Mouse (Mus musculus): ENCODE results near the gene Pawr. TPM values are rescaled to one million over a fixed set of nuclear protein-coding genes. Genes with fewer than 3 reads are reported as not detected.

Gene Pawr
- polyA plus RNA-seq, 1 experiment: 3.9 TPM

DNA sequence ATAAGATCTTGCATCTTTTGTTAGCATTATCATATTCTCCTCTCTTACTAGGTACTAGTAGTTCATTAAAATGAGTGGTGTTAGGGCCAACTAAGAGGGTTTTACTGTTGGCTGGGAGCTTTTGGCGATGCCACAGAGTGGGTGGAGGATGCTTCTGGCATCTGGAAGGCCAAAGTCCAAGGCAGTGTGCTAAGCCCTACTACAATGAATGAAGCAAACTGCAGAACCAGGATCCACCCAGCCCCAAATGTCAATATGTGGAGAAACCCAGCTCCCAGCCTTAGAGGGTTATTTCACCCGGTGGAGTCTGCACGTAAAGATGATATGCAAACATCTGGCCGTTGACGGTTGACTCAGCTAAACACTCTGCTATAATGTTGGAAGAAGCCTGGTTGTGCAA is 2.1 kb upstream of the Pawr start:
- Histone ChIP-seq H3K27me3 (ENCODE audit: control insufficient read depth, insufficient read depth, low read length) (peaks cover 10% of the 10 kb centered on the region; the same call in 1 of the 2 replicates), H3K36me3 (ENCODE audit: control insufficient read depth, insufficient read depth, low read length) (no peaks in the 10 kb centered on the region), H3K4me3 (ENCODE audit: control insufficient read depth, insufficient read depth, low read length) (no peak overlapping the region), H3K27ac (ENCODE audit: control insufficient read depth, insufficient read depth, low read length) (no peak overlapping the region), H3K4me1 (replicated peaks; ENCODE audit: control insufficient read depth, insufficient read depth, low read length) (peaks cover 13% of the 10 kb centered on the region)
- TF ChIP-seq CTCF (IDR thresholded peaks at IDR 0.05; ENCODE audit: borderline replicate concordance, control insufficient read depth, extremely low read depth, insufficient read depth, low read length, poor library complexity) (no peak), POLR2A (IDR thresholded peaks at IDR 0.05; ENCODE audit: control insufficient read depth, extremely low read depth, insufficient read depth, low read length, poor library complexity) (no peak)
- no peak for DNase-seq
- 90% methylated on average over 5 of the region's 5 CpGs for WGBS

DNA sequence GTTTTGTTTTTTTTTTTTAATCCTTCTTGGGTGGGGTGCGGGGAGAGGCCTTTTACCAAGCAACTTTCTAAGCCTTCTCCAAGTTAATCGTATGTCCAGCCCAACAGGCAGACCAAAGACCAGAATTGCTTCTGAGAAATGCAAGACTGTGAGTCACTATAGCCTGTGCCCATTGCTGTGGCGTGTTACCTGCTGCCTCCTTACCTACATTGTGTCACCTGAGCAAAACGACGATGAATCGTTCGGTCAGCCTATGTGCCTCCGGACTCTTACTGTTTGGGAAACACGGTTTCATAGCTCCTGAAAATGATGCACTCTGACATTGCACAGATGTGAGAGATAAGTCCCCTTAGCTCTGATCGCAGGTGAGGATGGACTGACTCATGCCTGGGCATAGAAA is 957 bp upstream of the Pawr start:
- DNase-seq: no peak
- no peak overlapping the region for H3K27ac ChIP-seq (ENCODE audit: control insufficient read depth, insufficient read depth, low read length)

GRCm38 (mm10) chr10:108332571-108333541 is 935 bp downstream of the Pawr start:
- peak overlapping the region; percentile 53 for H3K4me3 ChIP-seq (ENCODE audit: control insufficient read depth, insufficient read depth, low read length)
- 2% methylated on average over 110 of the region's 129 CpGs for WGBS
- TF ChIP-seq CTCF (IDR thresholded peaks at IDR 0.05; ENCODE audit: borderline replicate concordance, control insufficient read depth, extremely low read depth, insufficient read depth, low read length, poor library complexity) (no peak), POLR2A (IDR thresholded peaks at IDR 0.05; ENCODE audit: control insufficient read depth, extremely low read depth, insufficient read depth, low read length, poor library complexity) (no peak)
- H3K27ac ChIP-seq (ENCODE audit: control insufficient read depth, insufficient read depth, low read length): no peak overlapping the region
- peaks cover 13% of the 10 kb centered on the region for H3K4me1 ChIP-seq (replicated peaks; ENCODE audit: control insufficient read depth, insufficient read depth, low read length)
- peaks cover 10% of the 10 kb centered on the region; the same call in 1 of the 2 replicates for H3K27me3 ChIP-seq (ENCODE audit: control insufficient read depth, insufficient read depth, low read length)
- no peaks in the 10 kb centered on the region for H3K36me3 ChIP-seq (ENCODE audit: control insufficient read depth, insufficient read depth, low read length)
- peak; percentile 2 for DNase-seq

More for the DNA sequence above, 957 bp upstream of the Pawr start:
- 28% methylated on average over 10 of the region's 10 CpGs for WGBS
- no peak for TF ChIP-seq POLR2A (IDR thresholded peaks at IDR 0.05; ENCODE audit: control insufficient read depth, extremely low read depth, insufficient read depth, low read length, poor library complexity)
- no peak for TF ChIP-seq CTCF (IDR thresholded peaks at IDR 0.05; ENCODE audit: borderline replicate concordance, control insufficient read depth, extremely low read depth, insufficient read depth, low read length, poor library complexity)
- no peaks in the 10 kb centered on the region for H3K36me3 ChIP-seq (ENCODE audit: control insufficient read depth, insufficient read depth, low read length)
- H3K4me1 ChIP-seq (replicated peaks; ENCODE audit: control insufficient read depth, insufficient read depth, low read length): peaks cover 13% of the 10 kb centered on the region
- peaks cover 10% of the 10 kb centered on the region; the same call in 1 of the 2 replicates for H3K27me3 ChIP-seq (ENCODE audit: control insufficient read depth, insufficient read depth, low read length)
- H3K4me3 ChIP-seq (ENCODE audit: control insufficient read depth, insufficient read depth, low read length): no peak overlapping the region

DNA sequence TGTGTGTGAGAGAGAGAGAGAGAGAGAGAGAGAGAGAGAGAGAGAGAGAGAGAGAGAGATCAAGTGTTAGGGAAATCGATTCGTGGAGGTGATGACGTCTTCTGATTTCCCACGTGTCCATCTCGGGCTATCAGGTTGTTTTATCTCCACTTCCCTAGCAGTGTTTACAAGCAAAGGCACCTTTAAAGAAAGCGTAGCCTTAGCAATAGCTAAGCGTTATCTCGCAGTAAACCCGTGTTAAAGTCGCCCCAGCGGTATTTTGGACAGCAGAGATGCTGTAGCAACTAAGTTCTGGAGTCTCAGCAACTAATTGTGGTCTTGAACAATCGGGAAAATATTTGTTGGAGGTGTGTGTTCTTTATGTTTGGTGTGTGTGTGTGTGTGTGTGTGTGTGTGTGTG is 1.7 kb downstream of the Pawr start:
- DNase-seq: no peak
- Histone ChIP-seq H3K4me3 (ENCODE audit: control insufficient read depth, insufficient read depth, low read length) (no peak overlapping the region), H3K27ac (ENCODE audit: control insufficient read depth, insufficient read depth, low read length) (no peak overlapping the region), H3K27me3 (ENCODE audit: control insufficient read depth, insufficient read depth, low read length) (peaks cover 10% of the 10 kb centered on the region; the same call in 1 of the 2 replicates), H3K36me3 (ENCODE audit: control insufficient read depth, insufficient read depth, low read length) (no peaks in the 10 kb centered on the region), H3K4me1 (replicated peaks; ENCODE audit: control insufficient read depth, insufficient read depth, low read length) (peaks cover 13% of the 10 kb centered on the region)
- 19% methylated on average over 12 of the region's 12 CpGs for WGBS
- TF ChIP-seq CTCF (IDR thresholded peaks at IDR 0.05; ENCODE audit: borderline replicate concordance, control insufficient read depth, extremely low read depth, insufficient read depth, low read length, poor library complexity) (no peak), POLR2A (IDR thresholded peaks at IDR 0.05; ENCODE audit: control insufficient read depth, extremely low read depth, insufficient read depth, low read length, poor library complexity) (no peak)

- Histone ChIP-seq H3K36me3 (ENCODE audit: control insufficient read depth, insufficient read depth, low read length) (no peaks in the 10 kb centered on the region), H3K27me3 (ENCODE audit: control insufficient read depth, insufficient read depth, low read length) (peaks cover 10% of the 10 kb centered on the region; the same call in 1 of the 2 replicates), H3K4me3 (ENCODE audit: control insufficient read depth, insufficient read depth, low read length) (no peak overlapping the region), H3K27ac (ENCODE audit: control insufficient read depth, insufficient read depth, low read length) (no peak overlapping the region), H3K4me1 (replicated peaks; ENCODE audit: control insufficient read depth, insufficient read depth, low read length) (peaks cover 13% of the 10 kb centered on the region)
- 18% methylated on average over 1 of the region's 1 CpGs for WGBS
- no peak for DNase-seq
- no peak for TF ChIP-seq POLR2A (IDR thresholded peaks at IDR 0.05; ENCODE audit: control insufficient read depth, extremely low read depth, insufficient read depth, low read length, poor library complexity)
- TF ChIP-seq CTCF (IDR thresholded peaks at IDR 0.05; ENCODE audit: borderline replicate concordance, control insufficient read depth, extremely low read depth, insufficient read depth, low read length, poor library complexity): no peak
Measured at GRCm38 (mm10) chr10:108334096-108334495, 2.2 kb downstream of the Pawr start.

GRCm38 (mm10) chr10:108335736-108336292 is 3.9 kb downstream of the Pawr start:
- Histone ChIP-seq H3K27ac (ENCODE audit: control insufficient read depth, insufficient read depth, low read length) (no peak overlapping the region), H3K4me1 (replicated peaks; ENCODE audit: control insufficient read depth, insufficient read depth, low read length) (peaks cover 13% of the 10 kb centered on the region), H3K4me3 (ENCODE audit: control insufficient read depth, insufficient read depth, low read length) (no peak overlapping the region), H3K36me3 (ENCODE audit: control insufficient read depth, insufficient read depth, low read length) (no peaks in the 10 kb centered on the region), H3K27me3 (ENCODE audit: control insufficient read depth, insufficient read depth, low read length) (peaks cover 10% of the 10 kb centered on the region; the same call in 1 of the 2 replicates)
- no peak for TF ChIP-seq POLR2A (IDR thresholded peaks at IDR 0.05; ENCODE audit: control insufficient read depth, extremely low read depth, insufficient read depth, low read length, poor library complexity)
- TF ChIP-seq CTCF (IDR thresholded peaks at IDR 0.05; ENCODE audit: borderline replicate concordance, control insufficient read depth, extremely low read depth, insufficient read depth, low read length, poor library complexity): no peak
- no peak for DNase-seq
- WGBS: 87% methylated on average over 10 of the region's 10 CpGs

Data from thymus, adult 2 months (tissue).